Mouse (Mus musculus) embryo, embryonic 11 days (tissue): ENCODE measurements around the gene Stim2.

Experiments
- DNase-seq: peaks from one replicate; pipeline ENCODE4 v3.0.0-alpha.2; 2015

The Stim2 gene

GRCm38 (mm10) chr5:54049940-54050339, 51.6 kb downstream of the Stim2 start:
- no peak for DNase-seq

GRCm38 (mm10) chr5:54051056-54051455, 52.8 kb downstream of the Stim2 start:
- no peak for DNase-seq

- DNase-seq, result no peak
Observed at GRCm38 (mm10) chr5:54052205-54052604, 53.9 kb downstream of the Stim2 start.

GRCm38 (mm10) chr5:54053673-54054366, 55.5 kb downstream of the Stim2 start:
- no peak for DNase-seq

GRCm38 (mm10) chr5:54056266-54056665, 58.0 kb downstream of the Stim2 start:
- no peak for DNase-seq

GRCm38 (mm10) chr5:54059998-54060397, 61.7 kb downstream of the Stim2 start:
- DNase-seq, result no peak

- DNase-seq, result no peak
Observed at GRCm38 (mm10) chr5:54062079-54062478, 63.8 kb downstream of the Stim2 start.

GRCm38 (mm10) chr5:54067591-54067990, 69.3 kb downstream of the Stim2 start:
- DNase-seq, result no peak

GRCm38 (mm10) chr5:54070549-54070948, 72.2 kb downstream of the Stim2 start:
- DNase-seq, result no peak

- DNase-seq, result no peak
Observed at GRCm38 (mm10) chr5:54071288-54071687, 73.0 kb downstream of the Stim2 start.

- no peak for DNase-seq
Observed at GRCm38 (mm10) chr5:54071705-54072104, 73.4 kb downstream of the Stim2 start.

GRCm38 (mm10) chr5:54073291-54073690, 75.0 kb downstream of the Stim2 start:
- DNase-seq, result no peak

GRCm38 (mm10) chr5:54079997-54080396, 81.7 kb downstream of the Stim2 start:
- DNase-seq, result no peak

- DNase-seq, result no peak
Observed at GRCm38 (mm10) chr5:54087912-54088311, 89.6 kb downstream of the Stim2 start.

- no peak for DNase-seq
Observed at GRCm38 (mm10) chr5:54098219-54098618, 99.9 kb downstream of the Stim2 start.

GRCm38 (mm10) chr5:54100916-54101315, 102.6 kb downstream of the Stim2 start:
- no peak for DNase-seq

- DNase-seq, result no peak
Observed at GRCm38 (mm10) chr5:54101318-54101717, 103.0 kb downstream of the Stim2 start.

- no peak for DNase-seq
Observed at GRCm38 (mm10) chr5:54101960-54102359, 103.7 kb downstream of the Stim2 start.

- no peak for DNase-seq
Observed at GRCm38 (mm10) chr5:54106669-54107068, 108.4 kb downstream of the Stim2 start.

- DNase-seq, result no peak
Observed at GRCm38 (mm10) chr5:54107069-54107468, 108.8 kb downstream of the Stim2 start.

- DNase-seq, result no peak
Observed at GRCm38 (mm10) chr5:54109096-54109495, 110.8 kb downstream of the Stim2 start.

GRCm38 (mm10) chr5:54110789-54111188, 112.5 kb downstream of the Stim2 start:
- DNase-seq, result no peak

GRCm38 (mm10) chr5:54113284-54113683, 115.0 kb downstream of the Stim2 start:
- DNase-seq, result peak; percentile 64

- no peak for DNase-seq
Observed at GRCm38 (mm10) chr5:54116538-54116937, 118.2 kb downstream of the Stim2 start.
